Mouse (Mus musculus): ENCODE results near the gene Pon1.

Pon1 gene

GRCm38 (mm10) chr6:5177967-5178891, 15.5 kb downstream of the Pon1 start:
- DNase-seq (ENCODE audit: low spot score in 2 of 2): no peak

GRCm38 (mm10) chr6:5174179-5174812, 19.4 kb downstream of the Pon1 start:
- no peak for DNase-seq (ENCODE audit: low spot score in 2 of 2)

- DNase-seq (ENCODE audit: low spot score in 2 of 2): no peak
Observed at GRCm38 (mm10) chr6:5172571-5172970, 21.2 kb downstream of the Pon1 start.

GRCm38 (mm10) chr6:5171418-5171817, 22.3 kb downstream of the Pon1 start:
- no peak for DNase-seq (ENCODE audit: low spot score in 2 of 2)

- no peak for DNase-seq (ENCODE audit: low spot score in 2 of 2)
Observed at GRCm38 (mm10) chr6:5168158-5168557, 25.6 kb downstream of the Pon1 start.

GRCm38 (mm10) chr6:5167051-5167677, 26.6 kb downstream of the Pon1 start:
- no peak for DNase-seq (ENCODE audit: low spot score in 2 of 2)

GRCm38 (mm10) chr6:5164855-5165254, 28.9 kb downstream of the Pon1 start:
- DNase-seq (ENCODE audit: low spot score in 2 of 2): no peak

GRCm38 (mm10) chr6:5163507-5164144, 30.1 kb downstream of the Pon1 start:
- DNase-seq (ENCODE audit: low spot score in 2 of 2): no peak

GRCm38 (mm10) chr6:5162052-5162451, 31.7 kb downstream of the Pon1 start:
- no peak for DNase-seq (ENCODE audit: low spot score in 2 of 2)

- no peak for DNase-seq (ENCODE audit: low spot score in 2 of 2)
Observed at GRCm38 (mm10) chr6:5159385-5159791, 34.4 kb downstream of the Pon1 start.

- no peak for DNase-seq (ENCODE audit: low spot score in 2 of 2)
Observed at GRCm38 (mm10) chr6:5156541-5157425, 37.0 kb downstream of the Pon1 start.

GRCm38 (mm10) chr6:5155313-5155927, 38.3 kb downstream of the Pon1 start:
- peak; percentile 30 to 51 for DNase-seq (ENCODE audit: low spot score in 2 of 2)

GRCm38 (mm10) chr6:5154786-5155185, 39.0 kb downstream of the Pon1 start:
- DNase-seq (ENCODE audit: low spot score in 2 of 2): no peak

GRCm38 (mm10) chr6:5152185-5152584, 41.6 kb downstream of the Pon1 start:
- no peak for DNase-seq (ENCODE audit: low spot score in 2 of 2)

GRCm38 (mm10) chr6:5151171-5151570, 42.6 kb downstream of the Pon1 start:
- no peak for DNase-seq (ENCODE audit: low spot score in 2 of 2)

GRCm38 (mm10) chr6:5149941-5150340, 43.8 kb downstream of the Pon1 start:
- DNase-seq (ENCODE audit: low spot score in 2 of 2): no peak

- no peak for DNase-seq (ENCODE audit: low spot score in 2 of 2)
Observed at GRCm38 (mm10) chr6:5147488-5148142, 46.1 kb downstream of the Pon1 start.

GRCm38 (mm10) chr6:5139666-5140065, 54.1 kb downstream of the Pon1 start:
- DNase-seq (ENCODE audit: low spot score in 2 of 2): no peak

- no peak for DNase-seq (ENCODE audit: low spot score in 2 of 2)
Observed at GRCm38 (mm10) chr6:5138875-5139631, 54.7 kb downstream of the Pon1 start.
